Mouse (Mus musculus) embryonic fibroblast, embryonic 13.5 days (primary cell): ENCODE results near the gene Bean1.

ENCODE experiments used
- CTCF ChIP-seq: IDR thresholded peaks from 2 replicates; pipeline ENCODE4 v1.5.1; 2011; ENCODE audit warnings: mild to moderate bottlenecking, control low read depth, low read length, moderate library complexity, borderline replicate concordance; ENCODE audit not compliant: insufficient read depth
- POLR2A ChIP-seq: IDR thresholded peaks from 2 replicates; pipeline ENCODE4 v1.6.1; 2011; ENCODE audit warnings: low read depth, mild to moderate bottlenecking, control low read depth, low read length, moderate library complexity

- TF ChIP-seq POLR2A (no peak), CTCF (no peak)
Observed at GRCm38 (mm10) chr8:104169461-104169860, 781 bp upstream of the Bean1 start.
